Comparison of ENCODE assay signal across 9 mouse cellular contexts in genomic region chr2:25694605-25695004, GRCm38 (mm10). TPM values are rescaled to one million over a fixed set of nuclear protein-coding genes. Genes with fewer than 3 reads are reported as not detected.
DNase-seq lines count a peak whose midpoint lies in the region; ATAC-seq and TF ChIP-seq lines count a peak whose summit lies in the region.
"Had no signal": no experiment of that assay in that cellular context is flagged by ENCODE, and none has a peak within 500 bp of the region (broad histone marks: within the 10 kb centered on the region; RNA-seq: fewer than 3 reads in every experiment).

No protein-coding gene starts in this region.

- intact Hi-C loops in heart, postnatal 25 days (cut with DNase I) = loop anchor here (5.0 kb wide), 1 partner anchor 38 kb away; no protein-coding TSS in a partner anchor
- intact Hi-C loops in left cerebral cortex, postnatal 25 days (cut with DNase I) = loop anchor here (10.0 kb wide), 1 partner anchor 130 kb away; the partner anchor contains the start of gene Lcn9

- peak; percentile 41 for DNase-seq in liver, adult 2 months (ENCODE audit: extremely low read depth, low read depth, low spot score)
- DNase-seq in liver, embryonic 11.5 days (ENCODE audit: low spot score) = no peak
- peak; percentile 96 for DNase-seq in ZHBTc4 (ENCODE audit: low read depth, low spot score)
- DNase-seq in heart, postnatal 25 days (ENCODE audit: low spot score) = peak; percentile 19
- peak; percentile 37 to 43 for DNase-seq in left cerebral cortex, postnatal 25 days (ENCODE audit: low spot score in 2 of 2)
- DNase-seq in ovary, adult 18-20 months (ENCODE audit: low spot score) = peak; percentile 32
- peak; percentile 66 for DNase-seq in thymus, postnatal 14 days

- ATAC-seq in liver, embryonic 11.5 days (replicated peaks; ENCODE audit: low FRiP score) = no peak

- no peak for TF ChIP-seq POLR2A in liver, adult 2 months (IDR thresholded peaks at IDR 0.05; ENCODE audit: extremely low read depth, insufficient read depth, low read length)
- TF ChIP-seq POLR2A in cortical plate, adult 2 months (IDR thresholded peaks at IDR 0.05; ENCODE audit: extremely low read depth, insufficient read depth, low read length) = no peak

- H3K27me3 ChIP-seq in liver, adult 2 months (ENCODE audit: control insufficient read depth, insufficient read depth, low read length) = no peaks in the 10 kb centered on the region
- H3K27me3 ChIP-seq in liver, embryonic 11.5 days (replicated peaks; ENCODE audit: control insufficient read depth, insufficient read depth, low read length) = no peaks in the 10 kb centered on the region
- H3K27me3 ChIP-seq: neural tube, embryonic 13.5 days had no signal

- H3K4me3 ChIP-seq in liver, adult 2 months (ENCODE audit: insufficient read depth, low read depth, low read length) = no peak overlapping the region
- no peak overlapping the region for H3K4me3 ChIP-seq in liver, embryonic 11.5 days (ENCODE audit: low read depth, low read length)
- H3K4me3 ChIP-seq in cortical plate, adult 2 months (ENCODE audit: insufficient read depth, low read length) = no peak overlapping the region
- H3K4me3 ChIP-seq: neural tube, embryonic 13.5 days had no signal

- no peaks in the 10 kb centered on the region for H3K79me2 ChIP-seq in liver, adult 2 months (ENCODE audit: control insufficient read depth, insufficient read depth, low read length)

- no peak overlapping the region for H3K9ac ChIP-seq in liver, adult 2 months (ENCODE audit: low read depth, low read length)
- H3K9ac ChIP-seq in liver, embryonic 11.5 days (ENCODE audit: low read depth, low read length) = no peak overlapping the region
- H3K9ac ChIP-seq: neural tube, embryonic 13.5 days had no signal

- H3K36me3 ChIP-seq in liver, adult 2 months (ENCODE audit: control insufficient read depth, insufficient read depth, low read length) = no peaks in the 10 kb centered on the region
- no peaks in the 10 kb centered on the region for H3K36me3 ChIP-seq in liver, embryonic 11.5 days (ENCODE audit: control insufficient read depth, insufficient read depth, low read length)
- H3K36me3 ChIP-seq: neural tube, embryonic 13.5 days had no signal

- no peak overlapping the region for H3K27ac ChIP-seq in liver, adult 2 months (replicated peaks; ENCODE audit: insufficient read depth, low read depth, low read length)
- H3K27ac ChIP-seq in liver, embryonic 11.5 days (ENCODE audit: low read depth, low read length) = no peak overlapping the region
- H3K27ac ChIP-seq in cortical plate, adult 2 months (ENCODE audit: insufficient read depth, low read length) = no peak overlapping the region
- H3K27ac ChIP-seq: neural tube, embryonic 13.5 days had no signal

- H3K9me3 ChIP-seq in liver, embryonic 11.5 days (ENCODE audit: control insufficient read depth, low read length) = no peaks in the 10 kb centered on the region
- H3K9me3 ChIP-seq: neural tube, embryonic 13.5 days had no signal

- peak; percentile 62; the same call in 1 of the 2 replicates for TF ChIP-seq CTCF in liver, adult 2 months (IDR thresholded peaks at IDR 0.05; ENCODE audit: low read depth, low read length)
- TF ChIP-seq CTCF in cortical plate, adult 2 months (IDR thresholded peaks at IDR 0.05; ENCODE audit: extremely low read depth, insufficient read depth, low read length) = peak; percentile 77

- H3K4me2 ChIP-seq in liver, embryonic 11.5 days = no peak overlapping the region
- H3K4me2 ChIP-seq: neural tube, embryonic 13.5 days had no signal

- no peaks in the 10 kb centered on the region for H3K4me1 ChIP-seq in liver, adult 2 months (ENCODE audit: control insufficient read depth, insufficient read depth, low read length)
- H3K4me1 ChIP-seq in liver, embryonic 11.5 days (replicated peaks; ENCODE audit: control insufficient read depth, insufficient read depth, low read length) = no peaks in the 10 kb centered on the region
- no peaks in the 10 kb centered on the region for H3K4me1 ChIP-seq in cortical plate, adult 2 months (ENCODE audit: control insufficient read depth, insufficient read depth, low read length)
- H3K4me1 ChIP-seq: neural tube, embryonic 13.5 days had no signal

RNA-seq across cellular contexts. Expression of gene Obp2a, which starts 5.2 kb away (rescaled TPM):
- not detected in 2 replicates for total RNA-seq in liver, adult 2 months (2014; rRNA removed)
- polyA plus RNA-seq in liver, adult 2 months (2012; rRNA removed) = not detected in 2 replicates
- polyA plus RNA-seq in liver, embryonic 11.5 days (2014; fragmentation: Nextera tagmentation; extraction: Ambion mirVana) = not detected in 2 replicates
- polyA plus RNA-seq in cortical plate, adult 2 months (2012; rRNA removed) = not detected in 2 replicates
- not detected for total RNA-seq in heart, postnatal 25 days (2021)
- total RNA-seq in left cerebral cortex, postnatal 25 days (2021) = not detected
- polyA plus RNA-seq: neural tube, embryonic 13.5 days had no signal

RNA-seq across cellular contexts. Expression of gene Bmyc, which starts 11.9 kb away (rescaled TPM):
- total RNA-seq in liver, adult 2 months (2014; rRNA removed) = 1.0 and 1.9 TPM in 2 replicates
- 4.7 and 6.8 TPM in 2 replicates for polyA plus RNA-seq in liver, adult 2 months (2012; rRNA removed)
- 35.6 and 37.8 TPM in 2 replicates for polyA plus RNA-seq in liver, embryonic 11.5 days (2014; fragmentation: Nextera tagmentation; extraction: Ambion mirVana)
- 99.6 and 101 TPM in 2 replicates for polyA plus RNA-seq in cortical plate, adult 2 months (2012; rRNA removed)
- 10 to 100 TPM in 1 of 2 experiments, 1 to 10 TPM in 1; 9.7 to 13.7 TPM for total RNA-seq in heart, postnatal 25 days (2021)
- total RNA-seq in left cerebral cortex, postnatal 25 days (2021) = 10 to 100 TPM; 85.6 to 89.4 TPM

RNA-seq across cellular contexts. Expression of gene Lcn10, which starts 12.1 kb away (rescaled TPM):
- not detected in 2 replicates for total RNA-seq in liver, adult 2 months (2014; rRNA removed)
- not detected in 2 replicates for polyA plus RNA-seq in liver, adult 2 months (2012; rRNA removed)
- not detected in 2 replicates for polyA plus RNA-seq in liver, embryonic 11.5 days (2014; fragmentation: Nextera tagmentation; extraction: Ambion mirVana)
- polyA plus RNA-seq in cortical plate, adult 2 months (2012; rRNA removed) = not detected in 2 replicates
- total RNA-seq in heart, postnatal 25 days (2021) = not detected
- not detected for total RNA-seq in left cerebral cortex, postnatal 25 days (2021)
- polyA plus RNA-seq: neural tube, embryonic 13.5 days had no signal

RNA-seq across cellular contexts. Expression of gene Lcn6, which starts 18.0 kb away (rescaled TPM):
- not detected in 2 replicates for total RNA-seq in liver, adult 2 months (2014; rRNA removed)
- polyA plus RNA-seq in liver, adult 2 months (2012; rRNA removed) = not detected in 2 replicates
- not detected in 2 replicates for polyA plus RNA-seq in liver, embryonic 11.5 days (2014; fragmentation: Nextera tagmentation; extraction: Ambion mirVana)
- polyA plus RNA-seq in cortical plate, adult 2 months (2012; rRNA removed) = not detected in 2 replicates
- total RNA-seq in heart, postnatal 25 days (2021) = not detected
- not detected for total RNA-seq in left cerebral cortex, postnatal 25 days (2021)
- polyA plus RNA-seq: neural tube, embryonic 13.5 days had no signal

RNA-seq across cellular contexts. Expression of gene Lcn5, which starts 36.9 kb away (rescaled TPM):
- total RNA-seq in liver, adult 2 months (2014; rRNA removed) = not detected in 2 replicates
- not detected in 2 replicates for polyA plus RNA-seq in liver, adult 2 months (2012; rRNA removed)
- not detected in 2 replicates for polyA plus RNA-seq in liver, embryonic 11.5 days (2014; fragmentation: Nextera tagmentation; extraction: Ambion mirVana)
- not detected in 2 replicates for polyA plus RNA-seq in cortical plate, adult 2 months (2012; rRNA removed)
- not detected for total RNA-seq in heart, postnatal 25 days (2021)
- not detected for total RNA-seq in left cerebral cortex, postnatal 25 days (2021)
- polyA plus RNA-seq: neural tube, embryonic 13.5 days had no signal

Comparison
In these comparisons a context has a peak if more than half of its experiments do, and no peak if none do; other contexts are left out.
1. RNA of gene Bmyc, which starts 11.9 kb away (total RNA-seq): 85.6 to 89.4 TPM in left cerebral cortex, postnatal 25 days; 9.7 to 13.7 TPM in heart, postnatal 25 days and 1.0 to 1.9 TPM in liver, adult 2 months; every median in the first group is over 4 times any median in the second.